Mouse (Mus musculus): ENCODE measurements around the gene Nudt16. TPM values are rescaled to one million over a fixed set of nuclear protein-coding genes. Genes with fewer than 3 reads are reported as not detected.

The Nudt16 gene
- polyA plus RNA-seq (2012; rRNA removed), result 30.3 and 33.6 TPM in 2 replicates

DNA sequence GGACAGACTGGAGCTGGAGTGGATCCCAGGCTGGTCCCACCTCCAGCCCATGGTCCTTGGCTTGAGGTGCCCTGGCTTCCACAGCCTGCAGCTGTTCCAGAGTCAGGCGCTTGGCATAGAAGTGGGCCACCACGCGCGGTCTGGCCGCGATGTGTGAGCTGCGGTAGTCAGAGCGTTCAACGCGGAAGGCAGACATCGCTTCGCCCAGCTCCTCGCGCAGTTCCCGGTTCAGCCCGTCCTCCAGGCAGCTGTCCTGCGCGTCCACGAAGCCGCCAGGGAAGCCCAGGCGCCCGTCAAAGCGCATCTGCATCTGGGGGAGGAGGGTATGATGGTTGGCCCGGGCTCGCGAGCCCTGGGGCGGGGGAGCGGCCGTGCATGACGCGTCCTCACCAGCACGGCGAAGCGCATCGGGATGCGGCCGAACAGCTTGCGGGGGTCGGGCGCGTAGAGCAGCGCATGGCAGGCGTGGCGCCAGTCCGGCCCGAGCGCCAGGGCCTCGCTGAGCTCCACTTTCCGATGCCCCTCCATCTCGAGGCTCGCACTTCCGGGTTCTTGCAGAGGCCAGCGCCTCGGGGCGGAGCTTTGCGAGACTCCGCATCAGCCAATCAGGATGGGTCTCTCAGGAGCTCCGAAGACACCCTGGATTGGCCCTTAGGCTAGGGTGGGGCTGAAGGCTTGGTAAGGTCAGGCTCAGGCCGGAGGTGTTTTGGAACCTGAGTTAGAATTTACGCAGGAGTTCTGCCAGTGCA lies at the start of gene Nudt16:
TSS of gene Nudt16 (minus strand) at position 572 of the 749 bp plus-strand sequence.

DNA sequence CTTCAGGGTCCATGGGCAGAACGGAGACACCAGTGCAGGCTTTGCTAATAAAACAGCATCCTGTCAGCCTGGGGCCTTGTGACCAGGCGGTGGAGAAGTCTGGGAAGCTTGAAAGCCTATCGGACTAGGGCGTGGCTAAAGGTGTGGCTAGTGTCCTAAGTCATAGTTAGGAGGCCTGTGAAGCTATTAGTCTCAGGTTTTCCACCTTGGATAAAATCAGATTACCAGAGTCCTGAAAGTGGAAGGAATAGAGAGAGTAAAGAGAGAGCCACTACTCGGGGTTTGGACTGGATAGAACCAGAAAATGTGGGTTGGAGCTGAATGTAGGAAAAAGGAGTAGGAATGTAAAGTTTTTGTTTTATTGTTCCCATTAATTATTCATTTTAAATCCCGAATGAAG lies 13.4 kb upstream of the Nudt16 start, which contains the start of gene 1700080E11Rik:
TSS of gene 1700080E11Rik (minus strand) at position 101 of the 400 bp plus-strand sequence.

Other genes starting within 250 kb of the Nudt16 start
- 60.8 and 95.3 TPM in 2 replicates for gene Mrpl3, start 78.6 kb downstream of the Nudt16 start, polyA plus RNA-seq (2012; rRNA removed)
- not detected in 2 replicates for gene 1700080E11Rik, start 13.3 kb upstream of the Nudt16 start, polyA plus RNA-seq (2012; rRNA removed)